Mouse (Mus musculus): ENCODE measurements around the gene Ralgps2. TPM values are rescaled to one million over a fixed set of nuclear protein-coding genes. Genes with fewer than 3 reads are reported as not detected.
A peak's percentile ranks its signal among the peaks of the same experiment; 100 is the strongest.

Gene Ralgps2
- polyA plus RNA-seq, 1 experiment, result 29.1 TPM

DNA sequence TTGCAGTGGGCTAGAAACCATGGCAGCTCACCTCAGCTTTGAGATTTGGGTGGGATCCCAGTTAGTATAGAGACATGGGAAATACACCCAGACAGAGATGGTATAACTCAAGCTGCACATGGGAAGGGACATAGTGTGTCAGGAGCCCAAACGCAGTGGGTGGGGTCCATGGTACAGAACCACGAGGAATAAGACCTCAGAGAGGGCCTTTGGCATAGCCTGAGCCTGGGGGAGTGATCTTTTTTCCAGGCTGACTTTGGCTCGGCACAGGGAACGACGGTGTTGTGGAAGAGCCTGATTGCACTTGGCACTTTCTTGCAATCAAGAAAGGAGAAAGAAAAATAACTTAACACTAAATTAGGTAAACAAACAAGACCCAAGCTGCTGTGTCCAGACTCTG is 170.3 kb downstream of the Ralgps2 start:
- Histone ChIP-seq H3K27me3 (ENCODE audit: control insufficient read depth, insufficient read depth, low read length) (no peaks in the 10 kb centered on the region), H3K36me3 (ENCODE audit: control insufficient read depth, insufficient read depth, low read length) (no peaks in the 10 kb centered on the region), H3K27ac (ENCODE audit: insufficient read depth, low read length) (no peak overlapping the region), H3K4me3 (ENCODE audit: extremely low read depth, insufficient read depth, insufficient read length) (no peak overlapping the region), H3K4me1 (ENCODE audit: control insufficient read depth, insufficient read depth, insufficient read length) (no peaks in the 10 kb centered on the region)
- WGBS, result 76% methylated on average over 5 of the region's 5 CpGs
- no peak for DNase-seq (ENCODE audit: low read depth in 1 of 2, low spot score in 2 of 2)
- TF ChIP-seq CTCF (IDR thresholded peaks at IDR 0.05; ENCODE audit: extremely low read depth, insufficient read depth, insufficient read length, insufficient replicate concordance), result no peak
- no peak for TF ChIP-seq POLR2A (IDR thresholded peaks at IDR 0.05; ENCODE audit: low read depth, low read length)

DNA sequence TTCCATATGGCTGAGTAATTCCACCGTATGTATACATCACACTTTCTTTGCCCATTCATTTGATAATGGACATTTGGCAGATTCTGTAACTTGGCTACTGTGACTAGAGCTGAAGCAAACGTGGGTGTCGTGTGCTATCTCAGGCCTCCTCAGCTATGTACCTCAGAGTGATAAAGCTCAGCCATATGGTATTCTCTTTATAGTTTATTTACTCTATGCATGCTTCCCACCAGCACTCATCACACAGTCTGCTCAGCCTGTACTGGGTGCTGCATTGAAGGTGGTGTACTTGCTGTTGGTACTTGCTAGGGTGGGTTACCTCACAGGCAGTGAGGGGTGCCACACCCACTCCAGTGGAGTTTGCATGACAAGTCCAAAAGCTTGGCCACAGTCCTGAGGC is 174.1 kb downstream of the Ralgps2 start:
- no peaks in the 10 kb centered on the region for H3K27me3 ChIP-seq (ENCODE audit: control insufficient read depth, insufficient read depth, low read length)
- no peaks in the 10 kb centered on the region for H3K36me3 ChIP-seq (ENCODE audit: control insufficient read depth, insufficient read depth, low read length)
- H3K27ac ChIP-seq (ENCODE audit: insufficient read depth, low read length), result no peak overlapping the region
- DNase-seq (ENCODE audit: low read depth in 1 of 2, low spot score in 2 of 2), result no peak
- H3K4me1 ChIP-seq (ENCODE audit: control insufficient read depth, insufficient read depth, insufficient read length), result no peaks in the 10 kb centered on the region
- WGBS, result 97% methylated on average over 3 of the region's 3 CpGs
- H3K4me3 ChIP-seq (ENCODE audit: extremely low read depth, insufficient read depth, insufficient read length), result no peak overlapping the region
- TF ChIP-seq CTCF (IDR thresholded peaks at IDR 0.05; ENCODE audit: extremely low read depth, insufficient read depth, insufficient read length, insufficient replicate concordance) (no peak), POLR2A (IDR thresholded peaks at IDR 0.05; ENCODE audit: low read depth, low read length) (no peak)

DNA sequence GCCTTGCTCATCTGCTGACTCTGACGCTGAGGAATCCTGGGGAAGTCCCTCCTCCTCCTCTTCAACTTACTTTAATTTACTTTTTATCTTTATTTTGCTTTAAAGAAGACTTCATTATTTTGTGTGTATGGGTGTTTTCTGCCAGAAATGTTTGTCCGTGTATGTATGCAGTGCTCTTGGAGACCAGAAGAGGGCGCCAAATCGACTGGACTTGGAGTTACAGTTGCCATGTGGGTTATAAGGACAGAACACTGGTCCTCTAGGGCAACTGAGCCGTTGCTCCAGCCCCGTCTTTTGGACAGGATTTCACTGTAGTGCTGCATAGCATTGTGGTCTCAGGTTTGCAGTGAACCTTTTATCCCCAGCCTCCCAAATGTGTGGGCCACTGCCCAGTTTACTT is 174.8 kb downstream of the Ralgps2 start:
- H3K36me3 ChIP-seq (ENCODE audit: control insufficient read depth, insufficient read depth, low read length), result no peaks in the 10 kb centered on the region
- 78% methylated on average over 6 of the region's 6 CpGs for WGBS
- H3K4me1 ChIP-seq (ENCODE audit: control insufficient read depth, insufficient read depth, insufficient read length), result no peaks in the 10 kb centered on the region
- no peak overlapping the region for H3K27ac ChIP-seq (ENCODE audit: insufficient read depth, low read length)
- DNase-seq (ENCODE audit: low read depth in 1 of 2, low spot score in 2 of 2), result no peak
- TF ChIP-seq CTCF (IDR thresholded peaks at IDR 0.05; ENCODE audit: extremely low read depth, insufficient read depth, insufficient read length, insufficient replicate concordance) (0 out of 2 replicates have a peak, but pooled peaks have one; percentile 2), POLR2A (IDR thresholded peaks at IDR 0.05; ENCODE audit: low read depth, low read length) (no peak)
- H3K27me3 ChIP-seq (ENCODE audit: control insufficient read depth, insufficient read depth, low read length), result no peaks in the 10 kb centered on the region
- H3K4me3 ChIP-seq (ENCODE audit: extremely low read depth, insufficient read depth, insufficient read length), result no peak overlapping the region

DNA sequence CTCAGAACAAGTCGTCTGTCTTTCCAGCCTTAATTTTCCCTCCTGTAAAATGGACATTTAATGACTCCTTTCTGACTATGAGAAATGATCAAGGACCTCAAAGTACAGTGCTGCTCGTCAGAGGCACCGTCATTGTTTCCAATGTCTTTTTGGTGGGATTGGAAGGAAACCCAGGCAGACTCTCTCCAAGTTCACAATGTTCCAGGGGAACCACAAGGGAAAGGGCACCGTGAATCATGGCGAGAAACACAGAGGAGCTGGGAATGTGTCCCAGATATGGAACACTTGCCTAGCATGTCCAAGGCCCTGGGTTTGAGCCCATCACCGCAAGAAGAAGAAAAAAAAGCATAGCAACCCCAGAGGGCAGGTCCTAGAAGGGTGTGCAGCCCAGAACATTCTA is 176.1 kb downstream of the Ralgps2 start:
- DNase-seq (ENCODE audit: low read depth in 1 of 2, low spot score in 2 of 2), result no peak
- H3K4me1 ChIP-seq (ENCODE audit: control insufficient read depth, insufficient read depth, insufficient read length), result no peaks in the 10 kb centered on the region
- 92% methylated on average over 6 of the region's 6 CpGs for WGBS
- H3K36me3 ChIP-seq (ENCODE audit: control insufficient read depth, insufficient read depth, low read length), result no peaks in the 10 kb centered on the region
- no peaks in the 10 kb centered on the region for H3K27me3 ChIP-seq (ENCODE audit: control insufficient read depth, insufficient read depth, low read length)
- no peak overlapping the region for H3K4me3 ChIP-seq (ENCODE audit: extremely low read depth, insufficient read depth, insufficient read length)
- H3K27ac ChIP-seq (ENCODE audit: insufficient read depth, low read length), result no peak overlapping the region
- TF ChIP-seq CTCF (IDR thresholded peaks at IDR 0.05; ENCODE audit: extremely low read depth, insufficient read depth, insufficient read length, insufficient replicate concordance), result no peak

DNA sequence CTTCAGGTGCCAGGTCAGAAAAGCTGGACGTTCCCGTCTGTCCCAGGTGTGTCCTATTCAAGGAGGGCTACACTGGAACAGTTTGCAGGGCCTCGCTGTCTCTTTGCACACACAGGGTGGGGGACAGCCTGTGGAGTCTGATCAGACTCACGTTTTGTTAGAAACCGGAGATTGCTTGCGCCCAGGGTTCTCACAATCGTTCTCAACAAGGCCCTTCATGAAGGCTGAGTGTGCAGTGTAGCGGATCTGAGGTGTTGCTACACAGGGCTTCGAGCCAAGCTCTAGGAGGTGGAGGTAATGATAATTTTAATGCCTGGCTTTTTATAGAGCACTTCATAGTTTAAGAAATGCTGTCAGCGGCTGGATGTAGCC is 178.0 kb downstream of the Ralgps2 start:
- no peak for DNase-seq (ENCODE audit: low read depth in 1 of 2, low spot score in 2 of 2)
- H3K36me3 ChIP-seq (ENCODE audit: control insufficient read depth, insufficient read depth, low read length), result no peaks in the 10 kb centered on the region
- no peak overlapping the region for H3K4me3 ChIP-seq (ENCODE audit: extremely low read depth, insufficient read depth, insufficient read length)
- no peak overlapping the region for H3K27ac ChIP-seq (ENCODE audit: insufficient read depth, low read length)
- no peaks in the 10 kb centered on the region for H3K27me3 ChIP-seq (ENCODE audit: control insufficient read depth, insufficient read depth, low read length)
- WGBS, result 88% methylated on average over 10 of the region's 10 CpGs
- TF ChIP-seq CTCF (IDR thresholded peaks at IDR 0.05; ENCODE audit: extremely low read depth, insufficient read depth, insufficient read length, insufficient replicate concordance) (no peak), POLR2A (IDR thresholded peaks at IDR 0.05; ENCODE audit: low read depth, low read length) (no peak)
- H3K4me1 ChIP-seq (ENCODE audit: control insufficient read depth, insufficient read depth, insufficient read length), result no peaks in the 10 kb centered on the region

DNA sequence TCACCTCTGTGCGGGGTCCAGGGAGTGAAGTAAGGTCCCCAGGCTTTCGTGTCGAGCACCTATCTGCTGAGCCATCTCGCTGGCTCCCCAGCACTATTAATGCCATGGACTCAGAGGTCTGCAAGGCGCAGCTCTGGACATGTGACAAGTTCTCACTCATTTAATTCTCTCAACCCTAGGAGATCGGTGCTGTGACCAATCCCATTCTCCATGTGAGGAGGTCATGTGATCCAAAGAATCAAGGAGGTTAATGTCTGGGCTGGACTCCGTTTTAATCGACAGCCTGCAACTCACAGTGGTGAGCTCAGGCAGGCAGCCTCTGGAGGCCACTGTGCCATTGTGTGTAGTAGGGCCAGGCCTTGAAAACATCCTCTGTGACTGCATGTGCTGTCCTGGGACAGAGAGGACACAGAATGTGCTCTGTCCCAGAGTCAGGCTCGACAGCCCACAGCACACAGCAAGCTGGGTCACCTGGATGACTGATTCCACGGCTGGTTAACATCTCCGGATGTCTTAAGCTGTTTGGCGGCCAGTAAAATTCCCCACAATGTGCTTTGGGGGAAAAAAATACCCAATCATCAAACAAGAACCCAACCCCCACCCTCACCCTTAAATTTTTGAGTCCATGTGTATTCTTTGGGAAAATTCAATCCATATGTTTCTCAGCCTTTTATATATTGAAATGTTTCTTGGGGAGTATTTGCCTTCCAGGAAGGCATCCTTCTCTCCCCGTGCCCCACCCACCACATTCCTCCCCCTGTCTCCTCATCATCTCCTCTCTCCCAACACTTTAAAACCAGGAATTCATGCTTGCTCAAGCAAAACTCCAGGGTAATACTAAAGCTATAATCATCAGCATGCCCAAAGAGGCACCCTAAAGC is 178.6 kb downstream of the Ralgps2 start:
- no peaks in the 10 kb centered on the region for H3K27me3 ChIP-seq (ENCODE audit: control insufficient read depth, insufficient read depth, low read length)
- H3K36me3 ChIP-seq (ENCODE audit: control insufficient read depth, insufficient read depth, low read length), result no peaks in the 10 kb centered on the region
- H3K4me1 ChIP-seq (ENCODE audit: control insufficient read depth, insufficient read depth, insufficient read length), result no peaks in the 10 kb centered on the region
- no peak overlapping the region for H3K4me3 ChIP-seq (ENCODE audit: extremely low read depth, insufficient read depth, insufficient read length)
- no peak for DNase-seq (ENCODE audit: low read depth in 1 of 2, low spot score in 2 of 2)
- TF ChIP-seq POLR2A (IDR thresholded peaks at IDR 0.05; ENCODE audit: low read depth, low read length), result no peak
- no peak for TF ChIP-seq CTCF (IDR thresholded peaks at IDR 0.05; ENCODE audit: extremely low read depth, insufficient read depth, insufficient read length, insufficient replicate concordance)
- H3K27ac ChIP-seq (ENCODE audit: insufficient read depth, low read length), result no peak overlapping the region
- WGBS, result 89% methylated on average over 13 of the region's 13 CpGs

DNA sequence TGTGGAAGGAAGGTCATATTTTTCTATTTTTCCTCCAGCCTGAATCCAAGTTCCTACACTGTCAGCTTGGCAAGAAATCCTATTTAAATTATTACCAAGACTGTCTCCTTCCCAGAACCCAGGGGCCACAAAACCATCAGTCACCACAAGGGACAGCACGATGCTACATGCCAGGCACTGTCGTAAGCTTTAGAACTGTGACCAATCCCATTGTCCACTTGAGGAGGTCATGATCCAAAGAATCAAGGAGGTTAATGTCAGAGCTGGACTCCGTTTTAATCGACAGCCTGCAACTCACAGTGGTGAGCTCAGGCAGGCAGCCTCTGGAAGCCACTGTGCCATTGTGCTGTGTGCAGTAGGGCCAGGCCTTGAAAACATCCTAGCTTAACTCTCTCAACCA is 181.1 kb downstream of the Ralgps2 start:
- no peak for TF ChIP-seq POLR2A (IDR thresholded peaks at IDR 0.05; ENCODE audit: low read depth, low read length)
- TF ChIP-seq CTCF (IDR thresholded peaks at IDR 0.05; ENCODE audit: extremely low read depth, insufficient read depth, insufficient read length, insufficient replicate concordance), result no peak
- Histone ChIP-seq H3K4me1 (ENCODE audit: control insufficient read depth, insufficient read depth, insufficient read length) (no peaks in the 10 kb centered on the region), H3K36me3 (ENCODE audit: control insufficient read depth, insufficient read depth, low read length) (no peaks in the 10 kb centered on the region), H3K27me3 (ENCODE audit: control insufficient read depth, insufficient read depth, low read length) (no peaks in the 10 kb centered on the region), H3K4me3 (ENCODE audit: extremely low read depth, insufficient read depth, insufficient read length) (no peak overlapping the region), H3K27ac (ENCODE audit: insufficient read depth, low read length) (no peak overlapping the region)
- DNase-seq (ENCODE audit: low read depth in 1 of 2, low spot score in 2 of 2), result no peak
- 90% methylated on average over 4 of the region's 4 CpGs for WGBS
